Mouse (Mus musculus) erythroblast, embryonic 14.5 days (primary cell): ENCODE measurements around the gene Cdkn1a.

Experiments used
- GATA1 ChIP-seq: IDR thresholded peaks from 2 replicates; pipeline ENCODE4 v1.6.1; 2012; ENCODE audit warnings: low read length, inconsistent platforms, mixed read lengths
- TAL1 ChIP-seq: IDR thresholded peaks from 3 replicates; pipeline ENCODE4 v1.6.1; 2012; ENCODE audit warnings: low read length, inconsistent platforms, mixed read lengths

- TF ChIP-seq GATA1 (no peak), TAL1 (no peak)
These were observed 24.8 kb upstream of the Cdkn1a start for GRCm38 (mm10) chr17:29065971-29066370.
